Mouse (Mus musculus) gastrocnemius, postnatal 14 days (tissue): ENCODE results near the gene Lrrc32. TPM values are rescaled to one million over a fixed set of nuclear protein-coding genes. Genes with fewer than 3 reads are reported as not detected.

Experiments
- DNase-seq: peaks from one replicate; pipeline ENCODE4 v3.0.0; 2021; ENCODE audit warnings: mixed read lengths
- intact Hi-C: fragments of 180-260 bp; cut with DNase I; formaldehyde crosslinking; loops from one replicate; pipeline ENCODE4 v1.15.1; 2025; ENCODE audit warnings: low total_unique reads
- total RNA-seq, 2 experiments: library from RNA; stranded (reverse); gene quantifications; 2 replicates each; pipeline ENCODE4 v1.2.3; 2021

Gene Lrrc32
- total RNA-seq, 2 experiments from 2014 or later: 3.5 to 6.9 TPM

GRCm38 (mm10) chr7:98537967-98538573 lies 49.0 kb downstream of the Lrrc32 start:
- intact Hi-C loops: no loop called here
- DNase-seq: no peak

GRCm38 (mm10) chr7:98540879-98541278 lies 51.8 kb downstream of the Lrrc32 start:
- no peak for DNase-seq
- intact Hi-C loops: no loop called here

- no peak for DNase-seq
- intact Hi-C loops: no loop called here
These were observed 52.5 kb downstream of the Lrrc32 start for GRCm38 (mm10) chr7:98541564-98541963.

- intact Hi-C loops: no loop called here
- DNase-seq: no peak
These were observed 53.2 kb downstream of the Lrrc32 start for GRCm38 (mm10) chr7:98542267-98542666.

- intact Hi-C loops: no loop called here
- peak; percentile 26 for DNase-seq
These were observed 53.7 kb downstream of the Lrrc32 start for GRCm38 (mm10) chr7:98542731-98543142.

GRCm38 (mm10) chr7:98543853-98544370 lies 54.8 kb downstream of the Lrrc32 start:
- intact Hi-C loops: no loop called here
- no peak for DNase-seq

GRCm38 (mm10) chr7:98544556-98544955 lies 55.5 kb downstream of the Lrrc32 start:
- no peak for DNase-seq
- intact Hi-C loops: no loop called here

GRCm38 (mm10) chr7:98548839-98549238 lies 59.8 kb downstream of the Lrrc32 start:
- peak; percentile 51 for DNase-seq

GRCm38 (mm10) chr7:98550596-98550995 lies 61.5 kb downstream of the Lrrc32 start:
- no peak for DNase-seq

More at GRCm38 (mm10) chr7:98548839-98549238, 59.8 kb downstream of the Lrrc32 start:
- intact Hi-C loops: no loop called here

GRCm38 (mm10) chr7:98551041-98551440 lies 62.0 kb downstream of the Lrrc32 start:
- DNase-seq: no peak
- intact Hi-C loops: no loop called here

More at GRCm38 (mm10) chr7:98550596-98550995, 61.5 kb downstream of the Lrrc32 start:
- intact Hi-C loops: no loop called here

Other genes with a start within 250 kb of the Lrrc32 start
- 1 to 10 TPM; 5.1 to 5.6 TPM for gene Acer3, start 168.1 kb upstream of the Lrrc32 start, total RNA-seq
- gene Tsku, start 128.0 kb upstream of the Lrrc32 start, total RNA-seq: 1 to 10 TPM; 4.0 to 4.2 TPM
- under 1 TPM in 1 of 2 experiments, not detected in 1; 0.18 TPM for gene Gucy2d, start 48.9 kb upstream of the Lrrc32 start, total RNA-seq
- 10 to 100 TPM; 19.2 to 19.4 TPM for gene Emsy, start 167.5 kb downstream of the Lrrc32 start, total RNA-seq
- gene Thap12, start 213.8 kb downstream of the Lrrc32 start, total RNA-seq: 10 to 100 TPM; 72.2 to 81.4 TPM